Mouse (Mus musculus): Measurements from ENCODE around the gene Pcnx3. TPM values are rescaled to one million over a fixed set of nuclear protein-coding genes. Genes with fewer than 3 reads are reported as not detected.

The Pcnx3 gene
- total and polyA plus RNA-seq, 3 experiments, result 17.5 to 40.1 (median 18.6) TPM

GRCm38 (mm10) chr19:5724549-5724941 lies 35.8 kb upstream of the Pcnx3 start:
- Histone ChIP-seq H3K4me1 (ENCODE audit: control insufficient read depth, insufficient read depth, low read length) (peaks cover 22% of the 10 kb centered on the region), H3K36me3 (ENCODE audit: control insufficient read depth, insufficient read depth, low read length) (no peaks in the 10 kb centered on the region)
- intact Hi-C loops (cut with DNase I), result no loop called here

GRCm38 (mm10) chr19:5723934-5724548 lies 35.3 kb upstream of the Pcnx3 start:
- H3K79me2 ChIP-seq (replicated peaks; ENCODE audit: control insufficient read depth, insufficient read depth, low read length), result no peaks in the 10 kb centered on the region; the same call in 1 of the 2 replicates
- DNase-seq, result no peak
- no peaks in the 10 kb centered on the region for H3K27me3 ChIP-seq (ENCODE audit: control insufficient read depth, insufficient read depth, low read length)
- H3K4me3 ChIP-seq, result peak overlapping the region; percentile 73
- 28% methylated on average over 4 of the region's 4 CpGs for WGBS
- H3K4me1 ChIP-seq (ENCODE audit: control insufficient read depth, insufficient read depth, low read length), result peaks cover 22% of the 10 kb centered on the region
- H3K36me3 ChIP-seq (ENCODE audit: control insufficient read depth, insufficient read depth, low read length), result no peaks in the 10 kb centered on the region
- peak overlapping the region; percentile 95 for H3K27ac ChIP-seq
- peak overlapping the region; percentile 79 for H3K9ac ChIP-seq (ENCODE audit: low read depth, low read length)
- no peak for TF ChIP-seq POLR2A (IDR thresholded peaks at IDR 0.05; ENCODE audit: insufficient read depth, low read depth, low read length)
- no peak for TF ChIP-seq CTCF (IDR thresholded peaks at IDR 0.05)
- TF ChIP-seq EP300 (IDR thresholded peaks at IDR 0.05; ENCODE audit: insufficient read depth, low read depth, low read length), result no peak
- intact Hi-C loops (cut with DNase I), result no loop called here

More at GRCm38 (mm10) chr19:5724549-5724941, 35.8 kb upstream of the Pcnx3 start:
- Histone ChIP-seq H3K27ac (peak overlapping the region; percentile 95), H3K79me2 (replicated peaks; ENCODE audit: control insufficient read depth, insufficient read depth, low read length) (no peaks in the 10 kb centered on the region; the same call in 1 of the 2 replicates), H3K4me3 (peak overlapping the region; percentile 73), H3K9ac (ENCODE audit: low read depth, low read length) (peak overlapping the region; percentile 79), H3K27me3 (ENCODE audit: control insufficient read depth, insufficient read depth, low read length) (no peaks in the 10 kb centered on the region)
- TF ChIP-seq EP300 (IDR thresholded peaks at IDR 0.05; ENCODE audit: insufficient read depth, low read depth, low read length) (no peak; the same call in 1 of the 2 replicates), CTCF (IDR thresholded peaks at IDR 0.05) (no peak), POLR2A (IDR thresholded peaks at IDR 0.05; ENCODE audit: insufficient read depth, low read depth, low read length) (peak; percentile 43; the same call in 1 of the 2 replicates)
- WGBS, result 3% methylated on average over 7 of the region's 7 CpGs
- DNase-seq, result peak; percentile 86 to 93

DNA sequence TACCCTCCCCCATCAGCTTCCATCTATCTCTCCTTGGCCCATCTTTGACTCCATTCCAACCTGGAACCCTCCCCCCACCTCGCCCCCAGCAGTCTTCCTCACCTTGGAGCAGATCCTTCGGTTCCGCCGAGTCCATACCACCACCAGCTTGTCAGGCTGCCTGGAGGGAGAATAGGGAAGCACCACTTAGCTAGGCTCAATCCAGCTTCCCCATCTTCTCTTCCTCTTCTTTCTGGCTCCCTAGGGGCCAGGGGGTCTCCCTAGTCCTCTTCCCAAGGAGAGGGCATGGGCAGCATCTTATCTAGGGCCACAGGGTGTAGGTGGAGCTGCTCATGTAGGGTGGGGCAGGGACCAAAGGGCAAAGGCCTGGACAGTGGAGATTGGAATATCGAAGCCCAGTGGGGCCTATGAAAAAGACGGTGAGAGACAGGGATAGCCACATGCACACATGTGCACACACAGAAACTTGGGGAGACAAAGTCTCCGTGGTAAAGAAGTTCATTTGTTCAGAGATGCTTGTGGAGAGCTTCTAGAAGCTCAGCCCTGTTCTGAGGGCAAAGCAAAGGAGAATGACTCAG lies 34.2 kb upstream of the Pcnx3 start:
- 72% methylated on average over 7 of the region's 7 CpGs for WGBS
- TF ChIP-seq CTCF (IDR thresholded peaks at IDR 0.05), result no peak
- no peak for TF ChIP-seq EP300 (IDR thresholded peaks at IDR 0.05; ENCODE audit: insufficient read depth, low read depth, low read length)
- no peak for TF ChIP-seq POLR2A (IDR thresholded peaks at IDR 0.05; ENCODE audit: insufficient read depth, low read depth, low read length)
- H3K27me3 ChIP-seq (ENCODE audit: control insufficient read depth, insufficient read depth, low read length), result no peaks in the 10 kb centered on the region
- H3K79me2 ChIP-seq (replicated peaks; ENCODE audit: control insufficient read depth, insufficient read depth, low read length), result no peaks in the 10 kb centered on the region; the same call in 1 of the 2 replicates
- DNase-seq, result no peak
- H3K27ac ChIP-seq, result no peak overlapping the region
- intact Hi-C loops (cut with DNase I), result no loop called here
- no peak overlapping the region for H3K9ac ChIP-seq (ENCODE audit: low read depth, low read length)
- H3K4me3 ChIP-seq, result no peak overlapping the region
- no peaks in the 10 kb centered on the region for H3K36me3 ChIP-seq (ENCODE audit: control insufficient read depth, insufficient read depth, low read length)
- H3K4me1 ChIP-seq (ENCODE audit: control insufficient read depth, insufficient read depth, low read length), result peaks cover 16% of the 10 kb centered on the region

- Histone ChIP-seq H3K9ac (ENCODE audit: low read depth, low read length) (no peak overlapping the region), H3K4me3 (no peak overlapping the region), H3K27ac (no peak overlapping the region), H3K4me1 (ENCODE audit: control insufficient read depth, insufficient read depth, low read length) (peaks cover 8% of the 10 kb centered on the region), H3K36me3 (ENCODE audit: control insufficient read depth, insufficient read depth, low read length) (no peaks in the 10 kb centered on the region), H3K79me2 (replicated peaks; ENCODE audit: control insufficient read depth, insufficient read depth, low read length) (no peaks in the 10 kb centered on the region; the same call in 1 of the 2 replicates), H3K27me3 (ENCODE audit: control insufficient read depth, insufficient read depth, low read length) (no peaks in the 10 kb centered on the region)
- intact Hi-C loops (cut with DNase I), result no loop called here
- peak in 1 of 2 experiments; percentile 13 for DNase-seq
- 92% methylated on average over 6 of the region's 6 CpGs for WGBS
- TF ChIP-seq EP300 (IDR thresholded peaks at IDR 0.05; ENCODE audit: insufficient read depth, low read depth, low read length), result no peak
- TF ChIP-seq POLR2A (IDR thresholded peaks at IDR 0.05; ENCODE audit: insufficient read depth, low read depth, low read length), result no peak
- TF ChIP-seq CTCF (IDR thresholded peaks at IDR 0.05), result no peak
These were observed 32.5 kb upstream of the Pcnx3 start for GRCm38 (mm10) chr19:5721233-5721632.

DNA sequence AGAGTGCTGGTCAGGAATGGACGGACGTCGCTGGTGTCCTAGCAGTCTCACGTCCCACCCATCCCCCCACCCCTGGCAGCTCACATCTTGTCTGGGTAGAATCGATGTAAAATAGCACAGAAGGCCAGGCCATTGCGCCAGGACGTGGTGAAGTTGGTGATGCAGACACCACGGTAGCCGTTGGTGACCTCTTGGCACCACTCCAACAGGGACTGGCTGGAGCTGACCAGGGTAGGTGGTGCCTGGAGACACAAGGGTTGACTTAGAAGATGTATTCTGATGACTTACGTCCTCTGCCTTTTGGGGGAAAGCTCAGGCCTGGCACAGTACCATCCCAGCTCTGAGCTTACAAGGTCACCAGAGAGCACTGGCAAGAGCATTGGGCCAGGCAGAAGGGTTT lies 28.2 kb upstream of the Pcnx3 start:
- H3K79me2 ChIP-seq (replicated peaks; ENCODE audit: control insufficient read depth, insufficient read depth, low read length), result no peaks in the 10 kb centered on the region; the same call in 1 of the 2 replicates
- WGBS, result 53% methylated on average over 10 of the region's 10 CpGs
- peaks cover 4% of the 10 kb centered on the region; the same call in 1 of the 2 replicates for H3K36me3 ChIP-seq (ENCODE audit: control insufficient read depth, insufficient read depth, low read length)
- no peak overlapping the region for H3K4me3 ChIP-seq
- H3K27ac ChIP-seq, result no peak overlapping the region
- peak in 1 of 2 experiments; percentile 28 for DNase-seq
- H3K9ac ChIP-seq (ENCODE audit: low read depth, low read length), result no peak overlapping the region
- H3K4me1 ChIP-seq (ENCODE audit: control insufficient read depth, insufficient read depth, low read length), result peaks cover 9% of the 10 kb centered on the region
- no peaks in the 10 kb centered on the region for H3K27me3 ChIP-seq (ENCODE audit: control insufficient read depth, insufficient read depth, low read length)
- intact Hi-C loops (cut with DNase I), result no loop called here
- no peak for TF ChIP-seq EP300 (IDR thresholded peaks at IDR 0.05; ENCODE audit: insufficient read depth, low read depth, low read length)
- no peak for TF ChIP-seq POLR2A (IDR thresholded peaks at IDR 0.05; ENCODE audit: insufficient read depth, low read depth, low read length)
- TF ChIP-seq CTCF (IDR thresholded peaks at IDR 0.05), result no peak
